Mouse (Mus musculus): Measurements from ENCODE around the gene Exo5.
A peak's percentile ranks its signal among the peaks of the same experiment; 100 is the strongest.

Exo5 gene

GRCm38 (mm10) chr4:120905644-120906043 is 19.2 kb downstream of the Exo5 start:
- DNase-seq (ENCODE audit: low spot score in 2 of 2) = peak in 1 of 2 experiments; percentile 16

DNA sequence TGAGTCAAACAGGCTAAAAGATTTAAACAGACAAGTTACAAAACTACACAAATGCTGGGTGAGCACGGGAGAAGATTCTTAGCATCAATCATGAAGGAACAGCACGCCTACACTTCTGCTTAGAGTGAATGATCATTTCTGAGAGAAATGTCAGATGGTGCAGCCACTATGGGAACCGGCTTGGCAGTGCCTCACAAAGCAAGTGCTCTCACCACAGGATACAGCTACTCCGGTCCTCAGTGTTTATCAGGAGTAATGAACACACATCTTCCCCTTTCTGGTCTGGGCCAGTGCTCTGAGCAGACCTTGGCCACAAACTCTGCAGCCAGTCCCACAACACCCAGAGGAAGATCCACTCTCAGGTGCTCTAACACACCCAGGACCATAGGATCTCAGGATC is 20.3 kb downstream of the Exo5 start:
- peak in 1 of 2 experiments; percentile 6 for DNase-seq (ENCODE audit: low spot score in 2 of 2)

DNA sequence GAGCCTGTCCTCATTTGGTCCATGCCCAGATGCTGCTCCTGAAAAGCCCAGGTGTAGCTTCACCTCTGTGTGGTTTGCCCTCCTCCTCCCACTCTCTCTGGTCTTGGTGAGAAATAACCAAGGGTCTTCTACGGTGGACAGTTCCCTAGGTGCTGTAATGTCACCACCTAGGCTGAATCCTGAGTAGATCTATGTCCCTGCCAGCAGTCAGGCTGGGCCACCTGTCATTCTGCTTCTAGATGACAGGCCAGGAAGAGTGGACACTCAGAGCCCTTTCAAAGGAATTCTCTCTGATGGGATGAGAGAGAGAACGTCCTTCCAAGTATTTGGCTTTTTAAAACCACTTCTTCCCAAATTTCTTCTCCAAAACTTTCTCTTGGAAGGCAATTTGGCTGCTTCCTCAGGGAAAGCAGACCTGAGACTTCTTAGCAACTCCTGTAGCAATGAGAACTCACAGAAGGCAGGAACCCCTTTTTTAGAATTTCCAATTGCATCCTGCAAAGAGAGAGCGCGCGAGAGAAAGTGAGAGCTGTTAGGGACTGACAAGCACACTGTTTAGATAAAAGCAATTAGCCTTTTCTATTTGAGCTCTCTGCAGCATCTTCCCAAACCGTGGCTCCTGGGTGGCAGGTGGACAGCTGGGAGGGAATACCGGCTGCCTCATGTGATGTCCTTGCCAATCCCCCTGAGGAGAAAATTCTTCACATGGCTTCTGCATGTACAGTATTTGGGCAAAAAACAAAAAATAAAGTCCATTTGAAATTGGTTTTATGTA is 28.8 kb downstream of the Exo5 start:
- DNase-seq (ENCODE audit: low spot score in 2 of 2) = no peak

DNA sequence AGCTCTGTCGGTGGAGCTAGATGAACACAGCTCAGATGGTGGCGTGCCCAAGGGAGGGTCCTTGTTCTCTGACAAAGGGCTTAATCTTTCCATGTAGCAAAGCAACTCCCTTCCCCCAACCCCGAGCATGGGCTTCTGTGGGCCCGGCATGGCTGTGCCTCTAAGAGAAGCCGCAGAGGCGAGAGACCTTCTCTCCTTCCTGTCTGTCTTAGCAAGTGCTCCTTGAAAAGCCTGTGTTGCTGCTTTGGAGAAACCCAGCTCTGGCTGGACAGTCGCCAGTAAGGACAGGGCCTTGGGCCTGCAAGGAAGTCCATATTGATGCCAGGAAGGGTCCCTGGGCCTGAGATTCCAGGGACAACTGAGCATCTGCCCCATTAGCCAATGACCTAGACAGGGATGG is 29.6 kb downstream of the Exo5 start:
- DNase-seq (ENCODE audit: low spot score in 2 of 2) = no peak

DNA sequence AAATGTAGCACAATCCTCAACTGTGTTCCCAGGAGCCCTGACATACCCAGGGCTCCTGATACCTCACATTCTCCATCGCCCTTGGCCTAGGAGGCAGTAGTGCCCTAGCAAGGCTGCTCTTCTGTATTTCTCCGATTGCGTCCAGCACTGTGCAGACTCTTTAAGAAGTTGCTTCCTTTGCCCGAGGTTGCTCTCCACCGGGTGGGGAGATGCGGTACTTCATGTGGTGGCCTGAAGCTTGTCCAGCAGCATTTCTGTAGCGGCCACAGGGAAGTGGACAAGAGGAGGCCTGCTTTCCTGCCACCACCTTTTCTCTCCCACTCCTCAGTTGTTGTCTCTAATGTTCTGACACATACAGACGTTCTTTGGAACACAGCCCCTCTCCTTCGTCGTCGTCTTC is 30.2 kb downstream of the Exo5 start:
- DNase-seq (ENCODE audit: low spot score in 2 of 2) = no peak

GRCm38 (mm10) chr4:120893656-120894401 is 31.0 kb downstream of the Exo5 start:
- no peak for DNase-seq (ENCODE audit: low spot score in 2 of 2)

DNA sequence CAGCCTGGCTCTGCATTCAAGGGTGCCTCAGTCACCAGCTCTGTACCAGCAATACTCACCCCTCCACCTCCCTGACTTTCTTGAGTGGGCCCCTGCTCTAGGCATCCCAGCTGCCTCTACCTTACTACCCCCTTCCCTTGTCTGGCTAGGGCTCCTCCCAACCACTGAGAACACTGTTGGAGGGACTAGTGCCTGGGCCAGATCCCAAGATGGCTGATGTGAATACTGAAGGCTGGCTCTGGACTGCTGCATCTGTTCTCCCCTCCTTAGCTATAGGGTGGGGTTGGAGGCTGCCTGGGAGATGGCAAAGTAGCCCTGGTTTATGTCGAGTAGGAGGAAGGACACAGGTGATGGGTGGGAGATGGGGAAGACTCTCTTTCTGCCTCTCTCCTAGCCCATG is 32.3 kb downstream of the Exo5 start:
- DNase-seq (ENCODE audit: low spot score in 2 of 2) = no peak

GRCm38 (mm10) chr4:120891960-120892359 is 32.9 kb downstream of the Exo5 start:
- no peak for DNase-seq (ENCODE audit: low spot score in 2 of 2)

- DNase-seq (ENCODE audit: low spot score in 2 of 2) = no peak
These were observed 33.9 kb downstream of the Exo5 start for GRCm38 (mm10) chr4:120890754-120891440.

DNA sequence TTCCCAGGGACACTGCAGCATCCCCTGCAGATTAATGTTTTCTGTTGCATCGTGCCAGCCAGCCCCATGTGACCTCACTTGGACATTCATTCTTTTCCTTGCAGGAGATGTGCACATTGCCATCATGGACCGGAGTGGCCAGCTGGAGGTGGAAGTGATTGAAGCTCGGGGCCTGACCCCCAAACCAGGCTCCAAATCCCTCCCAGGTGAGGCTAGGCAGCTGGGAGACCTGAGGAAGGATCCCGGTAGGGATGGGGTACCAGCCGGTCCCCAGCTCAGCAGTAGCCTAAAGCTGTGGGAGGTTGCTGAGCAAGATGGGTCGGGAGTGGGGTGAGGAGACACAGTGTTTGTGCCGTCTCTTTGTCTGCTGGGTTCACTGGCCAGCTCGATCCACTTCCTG is 35.9 kb downstream of the Exo5 start:
- no peak for DNase-seq (ENCODE audit: low spot score in 2 of 2)

- DNase-seq (ENCODE audit: low spot score in 2 of 2) = no peak
These were observed 37.3 kb downstream of the Exo5 start for GRCm38 (mm10) chr4:120887381-120888112.

DNA sequence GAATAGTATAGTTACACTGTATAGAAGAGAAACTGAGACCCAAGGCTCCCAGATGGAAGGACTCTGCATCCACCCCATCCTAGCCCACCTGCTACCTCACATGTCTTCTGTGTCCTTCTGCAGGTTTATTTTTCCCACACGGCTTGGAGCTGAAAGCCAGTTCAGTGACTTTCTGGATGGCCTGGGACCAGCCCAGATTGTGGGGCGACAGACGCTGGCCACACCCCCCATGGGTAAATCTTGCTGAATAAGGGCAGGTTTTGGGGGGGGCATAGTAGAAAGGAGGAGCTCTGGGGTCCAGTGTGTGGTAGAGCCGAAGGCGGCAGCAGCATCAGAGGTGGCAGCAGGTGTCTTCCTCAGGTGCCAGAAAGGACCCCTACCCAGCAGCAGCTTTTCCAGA is 38.0 kb downstream of the Exo5 start:
- no peak for DNase-seq (ENCODE audit: low spot score in 2 of 2)

- DNase-seq (ENCODE audit: low spot score in 2 of 2) = no peak
These were observed 38.7 kb downstream of the Exo5 start for GRCm38 (mm10) chr4:120886131-120886530.

DNA sequence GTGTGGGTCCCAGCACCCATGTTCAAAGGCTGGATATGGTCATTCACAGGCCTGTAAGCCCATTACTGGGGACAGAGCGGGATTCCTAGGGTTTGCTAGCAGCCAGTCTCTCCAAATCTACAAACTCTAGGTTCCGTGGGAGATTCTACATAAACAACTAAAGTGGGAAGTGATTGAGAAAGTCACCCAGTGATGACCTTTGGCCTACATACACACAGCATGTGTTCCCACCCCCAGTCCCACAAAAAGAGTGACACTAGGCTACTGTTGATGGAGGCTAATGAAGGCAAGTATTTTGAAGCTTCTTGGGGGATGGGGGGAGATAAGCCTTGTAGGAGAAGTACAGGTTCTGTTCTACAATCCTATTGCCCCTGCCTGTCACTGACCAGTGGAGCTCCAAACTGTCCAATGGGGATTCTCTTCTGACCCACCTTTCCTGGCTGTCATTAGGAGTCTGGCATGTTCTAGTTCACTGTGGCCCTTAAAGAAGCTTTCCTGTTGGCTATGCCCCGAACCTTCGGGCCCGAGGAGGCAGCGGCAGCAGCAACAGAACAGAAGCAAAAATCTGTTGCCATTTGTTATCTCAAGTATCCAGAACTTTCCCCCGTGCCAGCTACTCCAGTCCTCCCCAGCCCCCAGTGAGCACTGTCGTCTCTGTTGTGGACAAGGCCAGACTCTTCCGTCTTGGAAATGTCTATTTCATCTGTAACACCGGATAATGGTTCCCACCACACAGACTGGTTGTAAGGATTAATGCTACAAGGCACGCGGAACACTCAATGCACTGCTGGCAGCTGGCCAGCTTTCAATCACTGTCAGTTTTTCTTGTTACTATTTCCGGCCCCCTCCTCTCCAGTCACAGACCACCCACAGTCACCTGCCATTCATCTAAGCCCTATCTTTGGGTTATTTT is 39.4 kb downstream of the Exo5 start:
- DNase-seq (ENCODE audit: low spot score in 2 of 2) = no peak

- no peak for DNase-seq (ENCODE audit: low spot score in 2 of 2)
These were observed 42.7 kb downstream of the Exo5 start for GRCm38 (mm10) chr4:120882002-120882625.

GRCm38 (mm10) chr4:120880731-120881432 is 43.9 kb downstream of the Exo5 start:
- no peak for DNase-seq (ENCODE audit: low spot score in 2 of 2)

DNA sequence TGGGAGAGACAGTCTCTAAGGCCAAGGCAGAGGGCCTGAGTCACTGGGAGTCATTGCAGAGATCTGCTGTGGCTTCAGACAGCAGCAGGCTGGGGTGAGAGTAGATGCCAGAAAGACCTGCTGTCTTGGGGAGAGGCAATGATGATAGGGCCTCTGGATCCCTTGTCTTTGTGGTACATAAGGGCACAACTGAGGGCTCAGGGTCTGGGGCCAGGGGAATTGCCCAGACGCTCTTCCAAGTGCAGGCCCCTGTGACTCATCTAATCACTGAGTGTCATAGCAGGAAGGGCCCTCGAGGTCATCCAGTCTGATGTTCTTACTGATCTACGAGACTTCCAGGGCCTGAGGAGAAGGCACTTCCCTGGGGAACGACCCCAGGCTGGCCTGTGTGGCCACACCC is 45.4 kb downstream of the Exo5 start:
- DNase-seq (ENCODE audit: low spot score in 2 of 2) = no peak

DNA sequence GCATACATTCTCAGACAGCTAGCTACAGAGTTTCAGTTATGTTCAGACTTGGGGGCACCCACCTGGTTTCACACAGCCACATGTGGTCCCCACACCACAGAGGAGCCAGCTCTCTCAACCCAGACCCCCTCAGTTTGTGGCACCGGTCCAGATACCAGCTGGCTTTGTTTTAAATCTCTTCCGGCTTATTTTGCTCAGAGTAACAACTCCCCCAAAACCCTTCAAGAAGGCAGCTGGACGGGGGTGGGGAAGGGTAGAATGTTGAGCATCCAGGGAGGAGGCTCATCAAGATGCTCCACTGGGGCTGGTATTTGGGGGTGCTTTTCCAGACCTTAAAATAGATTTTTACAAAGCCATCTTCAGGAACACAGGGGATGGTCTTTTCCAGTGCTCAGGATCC is 46.1 kb downstream of the Exo5 start:
- no peak for DNase-seq (ENCODE audit: low spot score in 2 of 2)

DNA sequence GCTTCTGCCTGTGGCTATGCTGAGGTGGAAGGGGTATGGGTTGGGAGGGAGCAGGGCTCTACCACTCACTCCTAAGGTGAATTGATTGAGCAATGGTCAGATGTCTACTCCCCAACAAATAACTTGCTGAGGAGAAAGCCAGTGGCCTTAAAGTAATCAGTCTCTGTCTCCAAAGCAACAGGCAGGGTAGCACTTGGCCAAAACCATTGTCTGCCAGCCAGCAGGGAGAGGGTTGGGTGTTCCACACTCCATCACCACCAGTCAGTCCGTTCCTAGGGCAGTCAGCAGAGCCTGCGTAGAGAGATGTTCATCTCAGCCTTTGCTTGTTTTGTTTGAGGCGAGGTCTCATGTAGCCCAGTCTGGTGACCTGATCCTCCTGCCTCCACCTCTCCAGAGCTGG is 48.9 kb downstream of the Exo5 start:
- no peak for DNase-seq (ENCODE audit: low spot score in 2 of 2)

Measured in urinary bladder, postnatal 4 days (tissue).